Mouse (Mus musculus): ENCODE measurements at regions not wholly inside any gene's neighbourhood (a gene's known extent, or its start where the extent isn't known, plus 50 kb on each side); places are given as distances from the start of the nearest gene placed in this dataset.

- peak; percentile 62 for DNase-seq
These were observed 76.3 kb upstream of the Pkdcc start for GRCm38 (mm10) chr17:83138493-83139417.

- DNase-seq, result no peak
These were observed 66.6 kb upstream of the Pkdcc start for GRCm38 (mm10) chr17:83148371-83148929.

- no peak for DNase-seq
These were observed 65.8 kb upstream of the Pkdcc start for GRCm38 (mm10) chr17:83149336-83149735.

- no peak for DNase-seq
These were observed 60.0 kb upstream of the Pkdcc start for GRCm38 (mm10) chr17:83155106-83155505.

GRCm38 (mm10) chr17:83156682-83157081 is 58.4 kb upstream of the Pkdcc start:
- peak; percentile 62 for DNase-seq

- no peak for DNase-seq
These were observed 57.0 kb upstream of the Pkdcc start for GRCm38 (mm10) chr17:83158053-83158452.

GRCm38 (mm10) chr17:83158652-83159051 is 56.4 kb upstream of the Pkdcc start:
- DNase-seq, result no peak

GRCm38 (mm10) chr17:83159634-83160033 is 55.5 kb upstream of the Pkdcc start:
- no peak for DNase-seq

- no peak for DNase-seq
These were observed 54.8 kb upstream of the Pkdcc start for GRCm38 (mm10) chr17:83160296-83160695.

- DNase-seq, result no peak
These were observed 53.4 kb upstream of the Pkdcc start for GRCm38 (mm10) chr17:83161731-83162130.

DNA sequence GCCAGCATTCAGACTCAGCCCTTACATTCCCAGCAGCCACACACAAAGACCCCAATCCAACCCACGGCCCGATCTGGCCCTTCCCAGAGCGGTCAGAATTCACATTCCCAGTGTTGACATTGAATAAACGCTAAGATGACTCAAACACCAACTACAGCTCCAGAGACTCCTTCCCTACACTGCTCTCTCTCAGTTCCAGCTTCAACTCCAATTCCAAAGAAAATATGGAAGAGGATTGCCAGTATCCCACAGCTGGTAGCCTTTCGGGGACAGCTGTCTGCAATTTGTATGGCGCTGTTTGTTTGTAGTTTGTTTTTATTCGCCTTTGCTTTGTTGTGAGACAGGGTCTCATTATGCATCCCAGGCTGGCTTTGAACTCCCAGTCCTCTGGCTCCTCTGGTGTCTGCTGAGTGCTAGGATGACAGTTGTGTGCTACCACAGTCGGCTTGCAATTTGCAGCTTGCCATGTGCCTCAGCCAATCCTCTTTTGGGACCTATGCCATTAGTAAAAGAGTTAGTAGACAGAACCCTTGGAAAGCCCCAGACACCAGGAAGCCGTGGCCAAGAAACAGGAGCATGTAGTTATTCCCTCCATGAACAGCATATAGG is 51.0 kb upstream of the Pkdcc start:
- DNase-seq, result no peak

DNA sequence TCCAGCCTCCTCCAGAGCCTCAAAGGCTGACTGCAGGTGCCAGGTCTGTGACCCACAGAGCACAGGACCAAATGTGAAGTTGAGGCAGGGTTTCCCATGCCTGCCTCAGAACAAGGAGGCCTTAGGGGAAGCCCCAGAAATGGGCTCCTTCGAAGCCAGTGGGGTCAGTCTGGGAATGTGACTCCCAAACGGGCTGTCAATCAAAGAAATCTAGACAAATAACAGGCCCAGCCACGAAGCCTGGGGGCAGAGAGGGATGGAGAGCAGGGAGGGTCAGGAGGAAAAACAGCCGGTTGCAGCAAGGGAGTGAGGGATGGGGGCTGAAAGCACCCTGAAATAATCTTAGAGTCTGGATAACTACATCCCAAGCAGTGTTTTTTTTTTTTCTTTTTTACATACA is 50.4 kb upstream of the Pkdcc start:
- DNase-seq, result peak; percentile 68

DNA sequence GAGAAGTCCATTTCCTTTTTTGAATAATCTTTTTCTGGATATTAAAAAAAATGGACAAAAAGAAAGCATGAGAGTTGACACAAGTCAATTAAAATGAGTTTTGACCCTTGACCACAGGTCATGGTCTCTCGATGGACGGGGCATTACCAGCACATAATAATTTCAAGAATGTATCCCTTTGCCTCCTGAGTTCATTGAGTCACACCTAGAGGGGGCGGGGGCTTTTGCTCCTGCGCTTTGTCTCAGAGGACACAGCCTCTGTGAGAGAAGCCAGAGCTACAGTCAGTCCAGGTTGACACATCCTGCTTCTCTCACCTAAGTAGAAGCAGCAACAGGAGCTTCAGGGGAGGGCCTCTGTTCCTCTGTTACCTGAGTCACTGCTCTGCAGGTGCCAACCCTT is 50.0 kb upstream of the Pkdcc start:
- DNase-seq, result peak; percentile 49
